Mouse (Mus musculus) megakaryocyte, embryonic 14.5 days (primary cell): ENCODE data around the gene Sorbs2. TPM values are rescaled to one million over a fixed set of nuclear protein-coding genes. Genes with fewer than 3 reads are reported as not detected.

Experiments
- H3K27me3 ChIP-seq: replicated peaks from 2 replicates; pipeline ENCODE3; 2012; ENCODE audit warnings: inconsistent platforms
- H3K36me3 ChIP-seq: replicated peaks from 2 replicates; pipeline ENCODE3; 2012; ENCODE audit warnings: low read length, inconsistent platforms, mixed read lengths
- H3K4me1 ChIP-seq: 2 replicates; pipeline ENCODE4 v1.6.1; 2012; ENCODE audit warnings: inconsistent platforms
- H3K4me3 ChIP-seq: replicated peaks from 2 replicates; pipeline ENCODE3; 2012; ENCODE audit warnings: moderate library complexity, mild to moderate bottlenecking, inconsistent platforms
- H3K9me3 ChIP-seq: 2 replicates; pipeline ENCODE4 v1.6.1; 2012; ENCODE audit warnings: inconsistent platforms
- FLI1 ChIP-seq: IDR thresholded peaks from 2 replicates; pipeline ENCODE4 v1.6.1; 2012; ENCODE audit warnings: low read length, inconsistent platforms, mixed read lengths
- GATA1 ChIP-seq: IDR thresholded peaks from 3 replicates; pipeline ENCODE4 v1.6.1; 2012; ENCODE audit warnings: mixed read lengths, low read length, inconsistent platforms, borderline replicate concordance
- polyA plus RNA-seq: library from polyadenylated mRNA; stranded (reverse); fragments of >175 nt; gene quantifications from 2 replicates; pipeline ENCODE4 v1.2.3, GENCODE M21; 2012; ENCODE audit warnings: low replicate concordance; ENCODE audit not compliant: insufficient read depth

Gene Sorbs2
- polyA plus RNA-seq, 1 experiment: not detected

GRCm38 (mm10) chr8:45796331-45796740 is 288.7 kb downstream of the Sorbs2 start:
- TF ChIP-seq GATA1 (no peak), FLI1 (no peak)
- no peaks in the 10 kb centered on the region for H3K4me1 ChIP-seq
- H3K36me3 ChIP-seq: no peaks in the 10 kb centered on the region
- H3K27me3 ChIP-seq: no peaks in the 10 kb centered on the region
- H3K4me3 ChIP-seq: no peak overlapping the region
- peaks cover 7% of the 10 kb centered on the region; the same call in 1 of the 2 replicates for H3K9me3 ChIP-seq

GRCm38 (mm10) chr8:45799517-45799916 is 291.9 kb downstream of the Sorbs2 start:
- TF ChIP-seq GATA1: no peak
- no peak for TF ChIP-seq FLI1
- H3K4me1 ChIP-seq: no peaks in the 10 kb centered on the region
- H3K4me3 ChIP-seq: no peak overlapping the region
- H3K27me3 ChIP-seq: no peaks in the 10 kb centered on the region
- H3K36me3 ChIP-seq: no peaks in the 10 kb centered on the region
- peaks cover 7% of the 10 kb centered on the region; the same call in 1 of the 2 replicates for H3K9me3 ChIP-seq

DNA sequence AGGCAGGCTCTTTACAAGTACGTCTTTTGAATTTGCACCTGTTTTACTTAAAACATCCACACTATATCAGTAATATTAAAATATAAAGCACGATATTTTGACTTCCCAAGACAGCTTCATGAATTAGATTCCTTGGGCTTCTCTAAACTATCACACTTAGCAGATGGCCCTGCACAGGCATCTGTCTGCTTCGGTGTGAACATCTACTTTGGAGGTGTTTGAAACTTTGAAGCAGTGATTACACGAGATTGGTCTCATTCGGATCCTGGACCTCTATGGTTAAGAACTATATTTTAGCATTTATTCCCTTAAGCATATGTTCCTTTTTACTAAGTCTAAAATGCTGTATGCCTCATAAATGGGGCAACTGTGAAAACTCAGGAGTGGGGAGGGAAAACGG is 301.0 kb downstream of the Sorbs2 start:
- H3K9me3 ChIP-seq: no peaks in the 10 kb centered on the region
- H3K4me3 ChIP-seq: no peak overlapping the region
- H3K27me3 ChIP-seq: no peaks in the 10 kb centered on the region
- H3K36me3 ChIP-seq: no peaks in the 10 kb centered on the region
- H3K4me1 ChIP-seq: no peaks in the 10 kb centered on the region
- TF ChIP-seq FLI1: no peak
- no peak for TF ChIP-seq GATA1

- no peak for TF ChIP-seq GATA1
- TF ChIP-seq FLI1: no peak
- Histone ChIP-seq H3K4me1 (no peaks in the 10 kb centered on the region), H3K27me3 (no peaks in the 10 kb centered on the region), H3K4me3 (no peak overlapping the region), H3K9me3 (no peaks in the 10 kb centered on the region), H3K36me3 (no peaks in the 10 kb centered on the region)
Observed at GRCm38 (mm10) chr8:45816765-45817426, 309.3 kb downstream of the Sorbs2 start.

DNA sequence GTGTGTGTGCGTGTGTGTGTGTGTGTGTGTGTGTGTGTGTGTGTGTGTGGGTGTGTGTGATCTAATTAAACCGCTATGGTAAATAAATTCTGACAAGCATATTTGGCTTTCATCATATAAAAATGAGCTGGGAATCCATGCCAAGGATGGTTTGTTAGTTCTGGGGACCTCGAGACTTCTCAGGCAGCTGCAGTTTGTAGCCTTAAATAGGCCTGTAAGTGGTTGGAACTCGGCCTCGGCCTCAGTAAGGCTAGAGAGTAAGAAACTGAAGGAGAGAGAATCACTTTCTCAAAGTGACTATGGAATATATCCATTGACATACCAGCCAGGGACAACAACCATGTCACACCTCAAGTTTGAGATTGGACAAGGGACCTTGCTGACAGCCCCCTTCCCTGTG is 314.1 kb downstream of the Sorbs2 start:
- Histone ChIP-seq H3K27me3 (no peaks in the 10 kb centered on the region), H3K36me3 (no peaks in the 10 kb centered on the region), H3K9me3 (no peaks in the 10 kb centered on the region), H3K4me3 (no peak overlapping the region), H3K4me1 (no peaks in the 10 kb centered on the region)
- TF ChIP-seq GATA1 (no peak), FLI1 (no peak)

DNA sequence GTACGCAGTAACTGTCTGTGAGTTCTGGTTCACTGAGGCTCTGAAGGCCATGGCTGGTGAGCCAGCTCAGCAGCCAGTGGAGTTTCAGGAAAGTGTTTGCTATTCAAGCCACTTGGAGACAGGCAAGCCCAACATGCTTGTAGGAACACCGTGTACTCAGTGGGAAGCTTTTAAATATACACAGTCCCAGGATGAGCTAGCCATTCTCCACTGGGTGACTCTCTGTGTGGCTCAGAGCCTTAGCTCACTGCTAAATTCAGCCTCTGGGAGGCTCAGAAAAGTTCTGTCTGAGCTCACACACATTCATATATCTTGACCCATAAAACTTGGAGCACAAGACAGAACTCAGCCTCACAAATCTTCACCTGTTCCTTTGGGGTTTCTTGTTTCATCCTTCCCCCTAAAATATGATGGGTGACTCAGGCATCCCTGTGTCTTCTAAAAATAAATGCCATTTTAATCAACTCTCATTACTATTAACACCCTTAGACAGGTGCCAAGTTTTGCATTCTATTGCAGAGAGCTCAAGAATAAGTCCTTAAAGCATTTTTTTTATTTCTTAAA is 322.5 kb downstream of the Sorbs2 start:
- Histone ChIP-seq H3K36me3 (no peaks in the 10 kb centered on the region), H3K4me1 (no peaks in the 10 kb centered on the region), H3K27me3 (no peaks in the 10 kb centered on the region), H3K4me3 (no peak overlapping the region), H3K9me3 (no peaks in the 10 kb centered on the region)
- TF ChIP-seq GATA1 (no peak), FLI1 (no peak)

GRCm38 (mm10) chr8:45833896-45834295 is 326.3 kb downstream of the Sorbs2 start:
- TF ChIP-seq FLI1 (no peak), GATA1 (no peak)
- Histone ChIP-seq H3K27me3 (peaks cover 1% of the 10 kb centered on the region), H3K4me3 (no peak overlapping the region), H3K36me3 (no peaks in the 10 kb centered on the region), H3K9me3 (no peaks in the 10 kb centered on the region), H3K4me1 (no peaks in the 10 kb centered on the region)

DNA sequence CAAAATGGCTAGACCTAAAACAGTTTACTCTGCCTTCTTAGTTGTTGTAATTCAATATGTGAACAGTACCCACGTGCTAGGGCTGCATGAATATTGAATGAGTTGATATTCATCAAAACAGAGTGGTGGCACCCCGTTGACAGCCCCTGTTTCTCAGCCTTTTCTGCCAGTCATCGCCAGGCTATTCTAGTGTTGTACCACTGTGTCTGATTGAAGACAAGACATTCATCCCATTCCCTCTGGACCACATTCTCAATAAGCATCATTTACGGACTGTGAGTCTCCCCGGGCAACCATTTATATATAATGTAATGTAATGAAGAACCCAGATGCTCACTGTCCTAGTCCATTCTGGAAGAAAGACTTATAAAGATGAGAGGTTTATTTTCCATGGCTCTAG is 335.7 kb downstream of the Sorbs2 start:
- Histone ChIP-seq H3K4me1 (no peaks in the 10 kb centered on the region), H3K9me3 (peaks cover 4% of the 10 kb centered on the region; the same call in 1 of the 2 replicates), H3K4me3 (no peak overlapping the region), H3K27me3 (no peaks in the 10 kb centered on the region), H3K36me3 (no peaks in the 10 kb centered on the region)
- TF ChIP-seq GATA1: no peak
- TF ChIP-seq FLI1: no peak

DNA sequence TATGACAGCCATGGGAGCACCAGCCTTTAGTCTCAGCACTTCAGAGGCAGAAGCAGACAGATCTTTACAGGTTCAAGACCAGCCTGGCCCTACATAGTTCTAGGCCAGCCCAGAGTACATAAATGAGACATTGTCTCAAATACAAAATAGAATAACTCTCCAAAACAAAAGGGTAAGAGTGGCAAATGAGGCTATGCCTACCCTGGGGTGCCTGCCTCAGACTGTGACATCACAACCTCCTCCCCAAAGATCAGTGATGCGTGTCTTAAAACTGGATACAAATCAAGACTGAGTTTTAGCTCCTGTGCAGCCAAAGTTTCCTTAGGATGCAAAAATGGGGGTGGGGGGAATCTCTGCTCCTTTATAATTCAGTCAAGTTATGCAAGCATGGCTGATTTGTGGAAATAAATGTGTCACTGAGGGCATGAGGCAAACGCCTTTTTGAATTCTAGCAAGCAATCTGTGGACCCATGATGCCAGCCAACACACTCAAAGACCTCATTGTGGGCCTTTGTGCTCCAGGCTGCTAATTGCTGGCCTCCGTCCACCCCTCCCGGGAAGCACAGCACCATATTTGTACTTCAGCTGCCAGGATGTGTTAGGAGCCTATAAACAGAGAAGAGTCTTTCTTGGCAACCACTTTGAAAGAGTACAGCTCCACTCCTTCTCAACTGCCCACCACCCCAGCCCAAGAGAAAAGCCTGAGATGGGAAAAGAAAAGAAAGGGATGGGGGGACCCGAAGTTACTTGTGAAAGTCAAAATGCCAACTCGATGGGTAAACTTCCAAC is 336.7 kb downstream of the Sorbs2 start:
- H3K36me3 ChIP-seq: no peaks in the 10 kb centered on the region
- H3K4me1 ChIP-seq: no peaks in the 10 kb centered on the region
- no peak overlapping the region for H3K4me3 ChIP-seq
- TF ChIP-seq GATA1: no peak
- TF ChIP-seq FLI1: no peak
- no peaks in the 10 kb centered on the region for H3K27me3 ChIP-seq
- peaks cover 4% of the 10 kb centered on the region; the same call in 1 of the 2 replicates for H3K9me3 ChIP-seq

GRCm38 (mm10) chr8:45844911-45845481 is 337.4 kb downstream of the Sorbs2 start:
- Histone ChIP-seq H3K27me3 (no peaks in the 10 kb centered on the region), H3K9me3 (peaks cover 4% of the 10 kb centered on the region; the same call in 1 of the 2 replicates), H3K4me3 (no peak overlapping the region), H3K36me3 (no peaks in the 10 kb centered on the region), H3K4me1 (no peaks in the 10 kb centered on the region)
- no peak for TF ChIP-seq GATA1
- no peak for TF ChIP-seq FLI1
